Mouse (Mus musculus) midbrain, embryonic 15.5 days (tissue): ENCODE measurements around the gene Pkd2. TPM values are rescaled to one million over a fixed set of nuclear protein-coding genes. Genes with fewer than 3 reads are reported as not detected.
"Not testable (repeated sequence)": the region's sequence is repeated elsewhere in the genome, so short reads cannot be mapped to it uniquely, and the experiment has no call there.

Experiments used
- ATAC-seq: fragments of 200-750 bp; cut with Nextera tagmentation; replicated peaks from 2 replicates; pipeline ENCODE4 v1.8.0; 2017; ENCODE audit warnings: moderate TSS enrichment
- H3K27ac ChIP-seq: fragments of 300-500 bp; sonication (generic); 2 replicates; pipeline ENCODE4 v1.5.1; 2015; ENCODE audit warnings: mild to moderate bottlenecking, inconsistent platforms
- H3K27me3 ChIP-seq: fragments of 300-500 bp; sonication (generic); replicated peaks from 2 replicates; pipeline ENCODE4 v1.6.1; 2015; ENCODE audit warnings: inconsistent platforms
- H3K36me3 ChIP-seq: fragments of 300-500 bp; sonication (generic); replicated peaks from 2 replicates; pipeline ENCODE4 v1.6.1; 2015; ENCODE audit warnings: inconsistent platforms
- H3K4me1 ChIP-seq: fragments of 300-500 bp; sonication (generic); 2 replicates; pipeline ENCODE4 v1.6.1; 2015; ENCODE audit warnings: inconsistent platforms
- H3K4me2 ChIP-seq: fragments of 300-500 bp; sonication (generic); 2 replicates; pipeline ENCODE4 v1.6.1; 2015; ENCODE audit warnings: inconsistent platforms, mild to moderate bottlenecking, moderate library complexity
- H3K4me3 ChIP-seq: fragments of 300-500 bp; sonication (generic); 2 replicates; pipeline ENCODE4 v1.5.1; 2015; ENCODE audit warnings: mild to moderate bottlenecking, inconsistent platforms
- H3K9ac ChIP-seq: fragments of 300-500 bp; sonication (generic); 2 replicates; pipeline ENCODE4 v1.6.1; 2015; ENCODE audit warnings: mild to moderate bottlenecking, inconsistent platforms
- H3K9me3 ChIP-seq: fragments of 300-500 bp; sonication (generic); 2 replicates; pipeline ENCODE4 v1.6.1; 2016; ENCODE audit warnings: inconsistent platforms
- WGBS: fragments of 180-500 bp; shearing (Covaris S2); methylation state at CpG from one replicate; pipeline ENCODE4 v1.1.7; 2015; ENCODE audit warnings: mixed read lengths; 5-methylcytosine and 5-hydroxymethylcytosine counted together
- polyA plus RNA-seq: library from polyadenylated mRNA; unstranded; fragments of >200 nt; fragmentation: Nextera tagmentation; extraction: Ambion mirVana; gene quantifications from 2 replicates; pipeline ENCODE4 v1.2.1, GENCODE M21; 2015

The Pkd2 gene
- polyA plus RNA-seq, 1 experiment from 2014 or later = 9.2 TPM

- no peaks in the 10 kb centered on the region for H3K27me3 ChIP-seq
- peaks cover 2% of the 10 kb centered on the region; the same call in 1 of the 2 replicates for H3K4me1 ChIP-seq
- H3K27ac ChIP-seq = no peak overlapping the region
- H3K4me3 ChIP-seq = no peak overlapping the region
- H3K36me3 ChIP-seq = no peaks in the 10 kb centered on the region
- WGBS = 45% methylated on average over 1 of the region's 1 CpGs
- H3K4me2 ChIP-seq = no peak overlapping the region
- no peak for ATAC-seq
- no peaks in the 10 kb centered on the region for H3K9me3 ChIP-seq
- no peak overlapping the region for H3K9ac ChIP-seq
Observed at GRCm38 (mm10) chr5:104442850-104443249, 16.4 kb upstream of the Pkd2 start.

- WGBS = 11% methylated on average over 3 of the region's 3 CpGs
- no peak overlapping the region for H3K9ac ChIP-seq
- no peaks in the 10 kb centered on the region for H3K9me3 ChIP-seq
- no peaks in the 10 kb centered on the region for H3K36me3 ChIP-seq
- ATAC-seq = peak; percentile 80
- no peak overlapping the region for H3K4me3 ChIP-seq
- peaks cover 10% of the 10 kb centered on the region for H3K4me1 ChIP-seq
- H3K27ac ChIP-seq = no peak overlapping the region
- no peaks in the 10 kb centered on the region for H3K27me3 ChIP-seq
- no peak overlapping the region for H3K4me2 ChIP-seq
Observed at GRCm38 (mm10) chr5:104446156-104446555, 13.1 kb upstream of the Pkd2 start.

- not testable (repeated sequence) for H3K4me2 ChIP-seq, H3K9ac ChIP-seq, ATAC-seq, H3K27me3 ChIP-seq, H3K4me3 ChIP-seq, H3K9me3 ChIP-seq, H3K36me3 ChIP-seq, H3K27ac ChIP-seq
- WGBS = 22% methylated on average over 6 of the region's 6 CpGs
- H3K4me1 ChIP-seq = peaks cover 10% of the 10 kb centered on the region
Observed at GRCm38 (mm10) chr5:104448346-104448745, 10.9 kb upstream of the Pkd2 start.

- Histone ChIP-seq H3K36me3 (no peaks in the 10 kb centered on the region), H3K4me1 (peaks cover 10% of the 10 kb centered on the region), H3K4me2 (no peak overlapping the region), H3K27ac (no peak overlapping the region), H3K27me3 (no peaks in the 10 kb centered on the region), H3K4me3 (no peak overlapping the region), H3K9ac (no peak overlapping the region), H3K9me3 (no peaks in the 10 kb centered on the region)
- 0 out of 2 replicates have a peak, but pooled peaks have one; percentile 26 for ATAC-seq
- WGBS = 33% methylated on average over 3 of the region's 3 CpGs
Observed at GRCm38 (mm10) chr5:104449491-104449890, 9.8 kb upstream of the Pkd2 start.

- no peaks in the 10 kb centered on the region for H3K9me3 ChIP-seq
- no peak overlapping the region for H3K9ac ChIP-seq
- peaks cover 8% of the 10 kb centered on the region; the same call in 1 of the 2 replicates for H3K4me1 ChIP-seq
- no peak for ATAC-seq
- no peak overlapping the region for H3K4me3 ChIP-seq
- 70% methylated on average over 1 of the region's 1 CpGs for WGBS
- 0 out of 2 replicates have a peak, but pooled peaks cover 4% of the 10 kb centered on the region for H3K36me3 ChIP-seq
- H3K27me3 ChIP-seq = no peaks in the 10 kb centered on the region
- H3K4me2 ChIP-seq = no peak overlapping the region
- no peak overlapping the region for H3K27ac ChIP-seq
Observed at GRCm38 (mm10) chr5:104453075-104453474, 6.2 kb upstream of the Pkd2 start.

- ATAC-seq = no peak
- Histone ChIP-seq H3K4me1 (peaks cover 14% of the 10 kb centered on the region), H3K4me2 (no peak overlapping the region), H3K36me3 (0 out of 2 replicates have a peak, but pooled peaks cover 4% of the 10 kb centered on the region), H3K4me3 (no peak overlapping the region), H3K9ac (no peak overlapping the region), H3K27me3 (no peaks in the 10 kb centered on the region), H3K9me3 (no peaks in the 10 kb centered on the region), H3K27ac (no peak overlapping the region)
- 94% methylated on average over 6 of the region's 6 CpGs for WGBS
Observed at GRCm38 (mm10) chr5:104454564-104454963, 4.7 kb upstream of the Pkd2 start.

- Histone ChIP-seq H3K36me3 (0 out of 2 replicates have a peak, but pooled peaks cover 4% of the 10 kb centered on the region), H3K27me3 (no peaks in the 10 kb centered on the region), H3K9me3 (no peaks in the 10 kb centered on the region), H3K27ac (peak overlapping the region; percentile 90), H3K4me2 (peak overlapping the region; percentile 66), H3K4me1 (peaks cover 32% of the 10 kb centered on the region), H3K9ac (peak overlapping the region; percentile 87), H3K4me3 (peak overlapping the region; percentile 83)
- under 1% methylated on average over 53 of the region's 82 CpGs for WGBS
- peak; percentile 78 for ATAC-seq
Observed at GRCm38 (mm10) chr5:104459706-104460455, 631 bp downstream of the Pkd2 start.

- Histone ChIP-seq H3K4me2 (peak overlapping the region; percentile 66), H3K9ac (peak overlapping the region; percentile 87), H3K36me3 (peaks cover 8% of the 10 kb centered on the region; the same call in 1 of the 2 replicates), H3K9me3 (no peaks in the 10 kb centered on the region), H3K27ac (peak overlapping the region; percentile 90), H3K4me1 (peaks cover 32% of the 10 kb centered on the region), H3K27me3 (no peaks in the 10 kb centered on the region), H3K4me3 (peak overlapping the region; percentile 83)
- ATAC-seq = no peak
- 33% methylated on average over 3 of the region's 3 CpGs for WGBS
Observed at GRCm38 (mm10) chr5:104460456-104460838, 1.2 kb downstream of the Pkd2 start.

GRCm38 (mm10) chr5:104460856-104461255, 1.6 kb downstream of the Pkd2 start:
- H3K9ac ChIP-seq = no peak overlapping the region

GRCm38 (mm10) chr5:104465279-104465678, 6.0 kb downstream of the Pkd2 start:
- Histone ChIP-seq H3K4me1 (peaks cover 20% of the 10 kb centered on the region), H3K4me2 (no peak overlapping the region), H3K4me3 (no peak overlapping the region), H3K27me3 (no peaks in the 10 kb centered on the region), H3K36me3 (peaks cover 16% of the 10 kb centered on the region), H3K27ac (no peak overlapping the region), H3K9ac (no peak overlapping the region), H3K9me3 (no peaks in the 10 kb centered on the region)
- WGBS = 87% methylated on average over 8 of the region's 8 CpGs
- ATAC-seq = no peak

More at GRCm38 (mm10) chr5:104460856-104461255, 1.6 kb downstream of the Pkd2 start:
- Histone ChIP-seq H3K36me3 (peaks cover 12% of the 10 kb centered on the region), H3K4me1 (peaks cover 32% of the 10 kb centered on the region), H3K4me3 (peak overlapping the region; percentile 83), H3K9me3 (no peaks in the 10 kb centered on the region), H3K4me2 (peak overlapping the region; percentile 66), H3K27ac (no peak overlapping the region), H3K27me3 (no peaks in the 10 kb centered on the region)
- no peak for ATAC-seq
- WGBS = 47% methylated on average over 6 of the region's 7 CpGs

- H3K27ac ChIP-seq = no peak overlapping the region
- no peaks in the 10 kb centered on the region for H3K27me3 ChIP-seq
- WGBS = 91% methylated on average over 12 of the region's 12 CpGs
- peaks cover 16% of the 10 kb centered on the region for H3K36me3 ChIP-seq
- no peak overlapping the region for H3K4me3 ChIP-seq
- no peaks in the 10 kb centered on the region for H3K9me3 ChIP-seq
- H3K4me1 ChIP-seq = peaks cover 18% of the 10 kb centered on the region
- ATAC-seq = no peak
- H3K9ac ChIP-seq = no peak overlapping the region
- H3K4me2 ChIP-seq = no peak overlapping the region
Observed at GRCm38 (mm10) chr5:104465731-104466130, 6.5 kb downstream of the Pkd2 start.

GRCm38 (mm10) chr5:104466816-104467215, 7.6 kb downstream of the Pkd2 start:
- Histone ChIP-seq H3K4me3 (no peak overlapping the region), H3K27ac (no peak overlapping the region), H3K9me3 (no peaks in the 10 kb centered on the region), H3K9ac (no peak overlapping the region), H3K36me3 (peaks cover 18% of the 10 kb centered on the region), H3K27me3 (no peaks in the 10 kb centered on the region), H3K4me1 (peaks cover 11% of the 10 kb centered on the region), H3K4me2 (no peak overlapping the region)
- ATAC-seq = no peak
- 94% methylated on average over 16 of the region's 16 CpGs for WGBS

GRCm38 (mm10) chr5:104468586-104468985, 9.3 kb downstream of the Pkd2 start:
- Histone ChIP-seq H3K4me1 (no peaks in the 10 kb centered on the region), H3K9ac (no peak overlapping the region), H3K4me3 (no peak overlapping the region), H3K9me3 (no peaks in the 10 kb centered on the region), H3K27ac (no peak overlapping the region), H3K27me3 (no peaks in the 10 kb centered on the region), H3K36me3 (peaks cover 24% of the 10 kb centered on the region), H3K4me2 (no peak overlapping the region)
- no peak for ATAC-seq
- WGBS = 94% methylated on average over 5 of the region's 5 CpGs
